Mouse (Mus musculus): ENCODE measurements around the gene Crocc.
A peak's percentile ranks its signal among the peaks of the same experiment; 100 is the strongest.

The Crocc gene

DNA sequence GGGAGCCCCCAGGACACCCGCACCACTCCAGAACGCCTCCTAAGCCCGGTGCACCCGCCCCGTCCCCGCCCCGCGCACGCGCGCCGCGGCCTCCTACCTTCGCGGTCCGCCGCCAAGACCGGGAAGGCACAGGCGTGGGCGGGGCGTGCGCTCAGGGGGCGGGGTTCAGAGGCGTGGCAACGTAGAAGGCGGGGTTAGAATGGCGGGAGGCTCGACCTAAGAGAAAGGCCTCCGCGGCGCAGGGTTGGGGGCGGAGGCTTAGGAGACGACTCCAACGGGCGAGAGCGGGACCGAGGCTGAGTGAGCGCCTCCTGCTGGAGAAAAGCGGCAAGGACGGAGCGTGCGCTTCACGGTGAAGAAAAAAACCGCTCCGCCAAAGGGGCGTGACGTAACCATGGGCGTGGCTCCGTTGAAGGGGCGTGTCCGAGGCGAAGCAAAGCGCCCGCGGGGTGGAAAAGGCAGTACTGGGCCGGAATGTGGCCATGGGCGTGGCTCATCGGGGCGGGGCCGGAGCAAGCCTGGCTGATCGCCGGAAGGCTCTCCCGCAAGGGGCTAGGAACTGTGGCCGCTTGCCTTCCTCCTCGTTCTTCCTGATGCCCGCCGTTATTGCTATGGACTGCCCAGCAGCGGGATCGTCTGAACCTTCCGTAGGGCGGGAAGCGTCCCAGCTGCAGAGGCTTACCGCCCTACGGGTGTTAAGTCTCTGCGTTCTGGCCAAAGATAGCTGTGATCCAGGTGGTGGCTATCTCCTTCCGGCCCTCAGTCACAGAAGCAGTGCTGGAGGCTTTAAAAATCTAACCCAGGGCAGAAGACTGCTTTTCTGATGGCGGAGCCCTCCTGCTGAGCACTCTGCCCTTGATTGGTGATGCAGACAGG, at the start of gene Crocc:
Crocc (minus strand) TSS at position 125 of the 876 bp plus-strand sequence.
- peak; percentile 99 for DNase-seq (ENCODE audit: low spot score)

DNA sequence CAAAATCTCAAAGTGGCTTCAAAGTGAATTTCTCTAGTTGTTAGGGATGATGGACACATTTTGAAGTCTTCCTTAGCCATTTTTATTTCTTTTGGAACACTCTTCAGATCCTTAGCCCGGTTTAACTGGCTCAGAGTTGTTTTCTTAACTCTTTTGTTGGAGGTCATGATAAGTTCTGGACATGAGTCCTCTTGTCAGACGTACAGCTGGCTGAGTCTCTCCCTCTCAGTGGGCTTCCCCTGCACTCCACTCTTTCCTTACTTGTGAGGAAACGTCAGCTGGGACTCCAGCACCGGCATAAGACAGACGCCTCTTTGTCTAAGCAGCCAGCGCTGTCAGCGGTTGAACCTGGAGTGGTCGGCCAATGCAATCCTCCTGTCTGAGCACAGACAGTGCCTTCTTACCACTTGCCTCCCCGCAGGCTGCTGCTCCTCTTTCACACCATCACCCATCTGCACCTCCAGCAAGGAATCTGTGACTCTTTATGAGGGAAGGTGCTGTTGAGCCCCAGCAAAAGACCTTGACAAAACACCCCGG, 47.9 kb upstream of the Crocc start:
- no peak for DNase-seq (ENCODE audit: low spot score)

DNA sequence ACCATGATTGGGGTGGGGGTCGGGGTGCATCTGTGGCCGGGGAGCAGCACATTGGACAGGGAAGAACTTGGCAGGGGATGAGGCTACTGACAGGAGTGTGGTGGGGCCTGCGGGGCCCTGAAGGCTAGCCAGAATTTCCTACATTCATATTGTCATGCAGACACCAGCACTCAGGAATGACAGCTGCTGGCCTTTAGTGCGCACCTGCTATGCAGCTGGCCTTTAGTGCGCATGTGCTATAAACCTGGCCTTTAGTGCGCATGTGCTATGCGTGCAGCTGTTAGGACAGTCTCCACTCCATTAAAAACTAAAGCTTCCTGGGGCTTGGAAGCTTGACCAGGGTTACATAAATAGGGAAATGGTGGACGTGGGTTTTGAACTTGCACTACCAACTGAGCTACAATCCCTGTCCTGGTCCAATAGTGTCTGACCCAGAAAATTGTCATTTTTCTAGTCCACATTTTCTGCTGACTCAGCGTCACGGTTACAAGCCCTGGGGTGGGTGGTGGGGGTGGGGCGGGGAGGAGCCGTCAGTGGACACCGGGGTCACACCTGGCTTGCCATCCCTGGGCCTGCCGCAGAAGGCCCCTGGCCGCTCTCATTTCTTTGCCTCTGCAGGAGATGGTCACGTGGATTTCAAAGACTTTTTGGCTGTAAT, 46.3 kb upstream of the Crocc start:
- DNase-seq (ENCODE audit: low spot score), result no peak

DNA sequence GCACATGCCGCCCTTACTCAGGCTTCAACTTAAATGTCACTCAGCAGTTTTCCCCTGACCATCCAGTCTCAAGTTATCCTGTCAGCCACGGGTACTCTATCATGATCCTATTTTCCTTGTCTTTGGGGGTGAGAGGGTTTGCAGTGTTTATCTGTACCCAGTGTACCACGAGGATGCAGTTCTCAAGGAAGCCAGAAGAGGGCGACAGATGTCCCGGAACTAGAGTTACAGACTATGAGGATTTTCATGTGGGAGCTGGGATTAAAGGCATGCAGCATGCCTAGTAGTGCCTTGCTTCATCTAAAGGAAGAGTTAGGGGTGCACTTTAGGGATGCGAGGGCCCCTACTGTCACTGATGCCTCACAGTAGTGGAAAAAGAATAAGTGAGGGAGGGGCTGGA, 41.5 kb upstream of the Crocc start:
- DNase-seq (ENCODE audit: low spot score), result no peak

DNA sequence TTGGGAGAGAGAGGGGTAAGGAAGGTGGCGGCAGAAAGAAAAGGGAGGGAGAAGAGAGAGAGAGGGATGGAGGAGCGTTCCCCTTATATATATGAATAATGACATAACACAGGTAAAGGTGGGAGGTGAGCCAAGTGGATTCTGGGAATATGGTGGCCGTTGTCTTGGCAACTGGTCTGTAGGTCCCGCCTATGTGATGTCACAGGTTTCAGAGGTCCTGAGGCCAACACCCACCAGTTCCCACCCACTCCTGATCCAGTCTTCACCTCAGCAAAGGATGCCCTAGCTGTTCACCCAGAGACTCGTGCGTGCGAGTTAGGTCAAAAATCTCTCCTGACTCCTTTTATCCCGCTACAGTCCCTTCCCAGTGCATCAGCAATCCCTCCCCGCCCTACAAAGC, 40.9 kb upstream of the Crocc start:
- DNase-seq (ENCODE audit: low spot score), result no peak

DNA sequence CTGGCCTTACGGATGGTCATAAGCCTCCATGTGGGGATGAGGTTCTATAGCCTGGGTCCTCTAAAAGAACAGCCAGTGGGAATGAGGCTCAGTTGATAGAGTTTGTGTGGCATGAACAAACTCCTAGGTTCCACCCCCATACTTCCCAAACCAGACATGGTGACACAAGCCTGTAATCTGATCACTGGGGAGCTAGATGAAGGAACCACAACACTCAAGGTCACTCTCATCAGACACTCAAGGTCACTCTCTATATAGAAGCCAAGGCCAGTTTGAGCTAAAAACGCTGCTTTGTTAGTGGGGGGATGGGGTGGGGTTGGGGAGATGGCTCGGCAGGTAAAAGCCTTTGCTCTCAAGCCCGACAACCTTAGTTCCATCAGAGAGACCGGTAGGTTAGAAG, 39.6 kb upstream of the Crocc start:
- no peak for DNase-seq (ENCODE audit: low spot score)

DNA sequence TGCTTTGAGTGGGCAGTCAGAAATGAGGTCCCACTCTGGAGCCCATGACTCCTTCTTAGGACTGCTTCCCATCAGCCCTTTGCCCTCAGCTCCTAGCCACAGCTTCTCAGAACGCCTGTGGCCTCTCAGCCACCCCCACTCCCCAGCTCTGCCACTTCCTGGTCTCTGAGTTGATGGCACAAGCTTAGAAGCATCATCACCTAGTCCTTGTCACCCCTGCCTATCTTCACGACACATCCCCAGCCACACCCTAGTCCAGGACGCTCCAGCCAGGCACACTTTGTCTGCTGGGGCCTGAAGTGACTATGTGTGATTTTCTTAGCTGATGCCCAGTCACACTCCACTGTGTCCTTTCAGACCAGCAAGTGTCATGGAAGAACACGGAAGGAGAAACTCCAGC, 38.6 kb upstream of the Crocc start:
- DNase-seq (ENCODE audit: low spot score), result no peak

DNA sequence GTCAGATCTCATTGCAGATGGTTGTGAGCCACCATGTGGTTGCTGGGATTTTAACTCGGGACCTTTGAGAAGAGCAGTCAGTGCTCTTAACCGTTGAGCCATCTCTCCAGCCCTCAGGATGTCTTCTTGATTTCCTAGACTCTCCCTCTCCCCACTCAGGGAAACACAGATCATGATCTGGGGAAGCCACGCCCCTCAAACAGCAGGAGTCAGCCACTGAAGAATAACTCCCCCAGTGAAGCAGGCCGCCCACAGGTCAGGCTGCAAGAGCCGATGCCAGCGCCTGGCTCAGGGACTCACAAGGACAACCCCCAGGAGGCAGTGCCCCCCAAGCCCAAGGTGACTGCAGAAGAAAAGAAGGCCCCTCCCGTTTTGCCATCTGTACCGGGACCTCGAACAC, 36.4 kb upstream of the Crocc start:
- no peak for DNase-seq (ENCODE audit: low spot score)

DNA sequence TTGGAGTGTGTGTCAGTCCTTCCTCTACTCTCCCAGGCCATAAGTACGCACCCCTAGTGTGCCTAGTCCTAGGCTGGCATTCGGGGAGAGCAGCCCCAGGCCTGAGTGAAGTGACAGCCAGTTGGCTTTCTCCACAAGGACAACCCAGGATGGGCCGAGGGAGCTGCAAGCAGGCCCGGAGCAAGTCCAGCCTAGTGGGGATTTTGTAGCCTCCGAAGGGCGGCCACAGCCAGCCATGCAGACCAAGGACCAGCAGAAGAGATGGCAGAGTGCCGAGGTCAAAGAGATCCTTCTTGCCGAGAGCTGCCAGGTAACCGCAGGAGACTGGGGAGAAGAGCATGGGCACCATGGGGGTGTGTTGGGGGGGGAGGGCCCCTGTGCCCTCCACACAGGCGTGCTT, 34.7 kb upstream of the Crocc start:
- DNase-seq (ENCODE audit: low spot score), result no peak

DNA sequence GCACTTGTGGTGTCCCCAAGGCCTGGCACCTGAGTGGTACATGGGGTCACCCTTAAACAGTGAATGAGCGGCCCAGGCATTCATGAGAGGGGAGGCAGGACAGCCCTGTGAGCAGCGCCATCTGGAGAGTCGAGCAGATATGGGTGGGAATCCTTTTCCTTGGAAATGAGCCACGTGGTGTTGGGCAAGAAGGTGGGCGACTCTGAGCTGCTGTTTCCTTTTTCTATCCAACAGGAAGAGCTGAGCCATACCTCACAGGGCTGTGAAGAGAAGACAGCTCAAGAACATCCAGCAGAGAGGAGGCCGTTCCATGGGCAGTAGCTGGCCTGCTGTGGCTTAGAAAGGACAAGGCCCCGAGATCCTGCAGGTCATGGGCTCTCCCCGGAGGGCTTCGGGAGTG, 28.4 kb upstream of the Crocc start:
- no peak for DNase-seq (ENCODE audit: low spot score)

DNA sequence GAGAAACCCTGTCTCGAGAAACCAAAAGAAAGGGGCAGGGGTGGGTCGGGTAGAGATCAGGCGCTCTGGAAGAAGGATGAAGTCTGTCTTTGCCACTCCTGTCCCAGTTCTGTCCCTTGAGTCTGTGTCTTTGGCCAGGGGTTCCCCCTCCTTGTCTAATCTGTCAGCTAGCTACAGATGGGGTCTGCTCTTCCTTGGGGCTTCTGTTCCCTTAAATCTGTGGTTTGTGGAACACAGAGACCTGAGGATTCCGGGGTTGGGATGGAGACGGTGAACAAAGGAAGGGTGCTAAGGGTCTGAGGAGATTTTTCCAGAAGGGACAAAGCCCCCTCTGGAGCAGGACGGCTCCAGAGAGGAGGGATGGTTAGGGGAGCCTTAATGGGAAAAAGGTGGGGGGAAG, 27.7 kb upstream of the Crocc start, which contains the start of gene Spata21:
Spata21 (plus strand) TSS at position 301 of the 400 bp plus-strand sequence.
- DNase-seq (ENCODE audit: low spot score), result no peak

DNA sequence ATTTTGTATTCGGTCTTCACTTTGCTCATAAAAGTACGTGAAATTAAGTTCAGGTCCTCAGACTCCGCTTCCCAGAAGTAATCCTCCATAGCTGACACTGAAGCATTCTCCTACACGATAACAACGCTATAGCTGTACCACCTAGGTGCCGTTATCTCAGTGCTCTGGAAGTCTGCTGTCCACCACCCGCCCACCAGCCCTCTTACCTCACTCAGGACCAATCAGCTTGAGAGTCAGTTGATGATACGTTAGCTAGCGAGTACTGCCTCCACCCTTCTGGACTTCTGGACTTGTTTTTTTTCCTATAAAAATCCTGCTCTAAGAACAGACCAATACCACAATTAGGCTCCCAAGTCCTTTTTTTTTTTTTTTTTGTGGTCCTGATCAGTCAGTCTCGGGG, 26.5 kb upstream of the Crocc start:
- DNase-seq (ENCODE audit: low spot score), result no peak

DNA sequence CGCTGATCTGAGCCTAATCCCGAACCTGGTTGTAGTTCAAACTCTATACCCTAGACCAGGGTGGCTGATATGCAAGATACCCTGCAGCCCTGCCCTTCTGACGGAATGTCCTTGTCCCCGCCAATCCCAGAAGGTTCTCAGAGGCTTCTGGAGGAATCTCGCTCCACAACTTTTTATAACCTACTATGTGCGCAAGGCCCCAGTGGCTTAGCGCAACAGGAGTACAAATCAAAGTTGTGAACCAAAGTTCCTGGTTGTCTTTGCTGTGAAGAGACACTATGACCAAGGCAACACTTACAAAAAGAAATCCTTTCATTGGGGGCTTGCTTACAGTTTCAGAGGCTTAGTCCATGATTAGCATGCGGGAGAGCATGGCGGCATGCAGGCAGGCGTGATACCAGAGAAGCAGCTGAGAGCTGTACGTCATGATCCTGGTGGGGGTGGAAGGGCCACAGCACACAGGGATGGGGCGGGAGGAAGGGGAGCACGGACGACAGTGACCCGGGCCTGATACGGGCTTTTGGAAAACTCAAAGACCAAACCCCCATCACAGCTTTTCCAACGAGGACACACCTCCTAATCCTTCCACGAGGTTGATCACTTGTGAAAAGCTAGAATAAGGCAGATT, 18.3 kb upstream of the Crocc start:
- no peak for DNase-seq (ENCODE audit: low spot score)

DNA sequence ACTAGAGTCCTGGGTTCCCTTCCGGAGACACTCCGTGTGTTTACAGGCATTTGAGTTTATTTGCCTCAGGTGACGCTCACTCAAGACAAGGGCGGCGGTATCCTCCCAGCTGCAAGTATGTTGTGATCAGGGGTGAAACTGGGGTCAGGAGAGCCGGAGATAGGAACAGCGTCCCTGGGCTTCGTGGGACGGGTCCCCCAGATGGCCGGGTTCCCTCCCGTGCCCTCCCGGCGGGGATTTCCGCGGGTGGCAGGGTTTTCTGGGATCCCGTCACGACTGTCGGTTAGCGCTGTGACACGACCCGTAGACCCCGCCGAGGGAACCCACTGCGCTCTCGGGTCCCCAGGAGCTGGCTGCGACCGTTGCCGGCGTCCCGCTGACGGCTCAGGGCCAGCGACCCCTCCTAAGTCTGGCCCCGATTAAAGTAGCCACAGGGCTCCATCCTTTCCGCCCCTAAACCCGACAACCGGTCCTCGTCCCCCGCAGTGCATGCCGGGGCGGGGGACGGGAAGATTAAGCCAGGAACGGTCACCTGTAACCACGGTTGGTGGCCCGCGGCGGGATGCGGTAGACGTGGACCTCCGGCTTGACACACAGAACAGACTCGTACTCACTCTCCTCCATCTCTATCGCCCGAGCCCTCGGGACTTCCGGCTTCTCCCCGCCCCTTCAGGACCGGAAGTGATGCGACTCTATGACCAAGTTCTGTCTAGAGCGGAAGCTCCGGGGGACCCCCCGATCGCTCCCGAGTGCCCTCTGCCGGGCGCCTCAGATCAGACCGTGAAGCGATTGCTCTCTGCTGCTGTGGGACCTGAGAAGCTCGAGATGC, 17.5 kb upstream of the Crocc start, which contains the start of gene Necap2:
Necap2 (minus strand) TSS at position 677 of the 829 bp plus-strand sequence.
- peak; percentile 79 for DNase-seq (ENCODE audit: low spot score)

DNA sequence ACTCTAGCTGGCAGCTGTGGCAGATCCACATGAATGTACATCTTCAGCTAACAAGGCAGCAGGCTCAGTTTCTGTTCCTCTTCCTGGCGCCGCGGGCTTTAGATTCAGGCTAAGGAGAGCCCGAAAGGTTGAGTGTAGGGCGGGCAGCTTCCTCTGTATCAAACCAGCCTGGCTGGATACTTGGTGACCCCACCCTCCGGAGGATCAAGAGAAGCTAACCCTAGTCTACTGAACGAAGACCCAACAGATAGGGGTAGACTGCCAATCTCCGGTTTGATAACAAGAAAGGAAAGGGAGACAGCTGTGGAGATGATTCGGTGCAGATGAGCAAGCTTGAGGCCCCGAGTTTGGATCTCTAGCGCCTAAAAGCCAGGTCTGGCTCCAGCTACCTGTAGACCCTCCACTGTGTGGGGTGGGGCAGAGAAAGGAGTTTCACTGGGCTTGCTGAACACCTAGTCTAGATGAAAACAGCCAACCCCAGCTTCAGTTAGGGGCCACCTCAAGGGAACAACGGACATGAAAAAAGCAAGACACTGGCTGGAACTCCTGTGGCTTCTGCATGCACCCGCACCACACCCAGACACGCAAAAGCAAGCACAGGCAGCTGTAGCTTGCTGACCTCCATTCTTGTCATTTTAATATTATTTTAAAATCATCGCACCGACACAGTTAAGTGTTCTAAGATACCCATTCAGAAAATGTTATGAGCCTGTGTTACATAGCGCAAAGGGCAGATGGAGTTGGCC, 16.6 kb upstream of the Crocc start:
- DNase-seq (ENCODE audit: low spot score), result no peak

DNA sequence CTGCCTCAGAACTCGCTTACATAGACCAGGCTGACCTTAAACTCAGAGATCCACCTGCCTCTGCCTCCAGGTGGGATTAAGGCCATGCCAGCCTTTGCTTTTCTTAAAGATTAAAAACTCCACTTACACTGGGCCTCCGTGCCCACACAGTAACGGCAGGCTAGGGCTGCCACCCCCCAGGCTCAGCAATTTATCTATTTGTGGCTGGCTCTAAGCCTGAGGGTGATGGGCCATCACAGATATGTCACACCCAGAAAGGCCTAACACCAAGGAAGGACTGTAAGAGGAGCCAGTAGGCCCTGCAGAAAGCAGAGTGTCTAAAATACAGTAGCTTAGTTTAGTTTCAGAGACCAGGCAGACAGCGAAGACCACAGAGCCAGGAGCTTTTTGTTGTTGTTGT, 13.8 kb upstream of the Crocc start:
- DNase-seq (ENCODE audit: low spot score), result no peak

DNA sequence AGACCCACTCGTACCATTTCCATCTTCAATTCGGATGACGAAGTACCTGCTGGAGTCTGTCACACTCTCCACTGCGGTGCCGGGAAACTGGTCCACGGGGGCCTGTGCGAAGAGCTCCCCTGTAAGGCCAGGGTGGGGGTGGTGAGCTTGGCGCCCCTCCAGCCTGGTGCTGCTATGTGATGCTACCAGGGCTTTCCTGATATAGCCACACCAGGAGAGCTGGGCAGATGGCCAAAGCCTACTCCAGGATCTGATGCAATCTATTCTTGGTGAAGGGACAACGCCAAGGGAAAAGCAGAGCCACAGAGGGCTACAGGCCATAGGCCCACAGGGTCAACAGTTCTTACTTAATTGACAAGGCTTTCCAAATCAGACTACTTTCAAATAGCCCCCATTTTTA, 13.3 kb upstream of the Crocc start:
- no peak for DNase-seq (ENCODE audit: low spot score)

DNA sequence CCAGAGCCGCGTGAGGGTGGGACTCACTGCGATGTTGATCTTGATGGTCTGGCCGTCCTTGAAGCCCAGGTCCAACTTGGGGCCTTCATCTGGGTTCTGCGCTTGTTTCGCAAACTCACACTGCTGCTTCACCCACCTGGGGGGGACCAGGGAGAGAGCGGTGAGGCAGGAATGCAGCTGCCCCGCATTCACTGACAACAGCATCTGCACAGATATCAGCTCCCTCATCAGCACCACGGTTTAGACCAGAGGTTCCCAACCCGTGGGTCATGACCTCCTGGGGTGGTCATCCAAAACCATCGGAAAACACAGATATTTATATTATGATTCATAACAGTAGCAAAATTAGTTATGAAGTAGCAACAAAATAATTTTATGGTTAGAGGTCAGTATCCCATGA, 12.2 kb upstream of the Crocc start:
- DNase-seq (ENCODE audit: low spot score), result no peak

DNA sequence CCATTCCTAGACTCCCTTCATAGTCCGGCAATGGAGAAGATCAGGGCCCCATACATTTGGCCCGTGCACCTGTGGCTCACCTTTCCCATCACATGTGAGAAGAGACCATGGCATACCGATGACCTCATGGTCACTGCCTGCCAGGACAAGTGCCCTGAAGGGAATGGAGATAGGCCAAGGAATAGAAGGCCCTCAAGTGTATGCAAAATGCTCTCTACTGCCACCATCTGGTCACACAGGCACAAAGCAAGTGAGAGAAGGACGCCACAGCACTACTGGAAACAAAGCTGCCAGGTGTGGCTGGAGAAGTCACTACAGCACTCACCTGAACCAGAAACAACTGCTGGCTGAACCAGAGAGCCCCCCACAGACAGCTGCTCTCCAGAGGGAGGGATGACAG, 9.4 kb upstream of the Crocc start:
- DNase-seq (ENCODE audit: low spot score), result no peak

DNA sequence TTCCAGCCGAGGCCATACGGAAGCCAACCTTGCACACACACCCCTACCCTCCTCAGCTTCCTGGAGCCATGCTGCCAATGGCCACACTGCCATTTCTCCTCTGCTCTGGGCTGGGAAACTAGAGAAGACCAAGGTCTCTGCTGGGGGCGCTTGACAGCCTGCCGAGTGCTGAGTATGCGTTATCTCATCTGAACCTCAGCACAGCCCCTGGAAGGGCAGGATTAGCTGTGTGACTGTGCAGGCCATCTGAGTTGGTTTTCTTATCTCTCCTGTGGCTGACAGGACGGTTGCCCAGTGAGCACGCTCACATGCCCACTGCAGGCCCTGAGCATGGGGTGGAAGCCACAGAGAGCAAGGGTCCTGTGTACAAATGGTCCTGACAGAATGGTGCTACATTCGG, 8.3 kb upstream of the Crocc start:
- DNase-seq (ENCODE audit: low spot score), result no peak

DNA sequence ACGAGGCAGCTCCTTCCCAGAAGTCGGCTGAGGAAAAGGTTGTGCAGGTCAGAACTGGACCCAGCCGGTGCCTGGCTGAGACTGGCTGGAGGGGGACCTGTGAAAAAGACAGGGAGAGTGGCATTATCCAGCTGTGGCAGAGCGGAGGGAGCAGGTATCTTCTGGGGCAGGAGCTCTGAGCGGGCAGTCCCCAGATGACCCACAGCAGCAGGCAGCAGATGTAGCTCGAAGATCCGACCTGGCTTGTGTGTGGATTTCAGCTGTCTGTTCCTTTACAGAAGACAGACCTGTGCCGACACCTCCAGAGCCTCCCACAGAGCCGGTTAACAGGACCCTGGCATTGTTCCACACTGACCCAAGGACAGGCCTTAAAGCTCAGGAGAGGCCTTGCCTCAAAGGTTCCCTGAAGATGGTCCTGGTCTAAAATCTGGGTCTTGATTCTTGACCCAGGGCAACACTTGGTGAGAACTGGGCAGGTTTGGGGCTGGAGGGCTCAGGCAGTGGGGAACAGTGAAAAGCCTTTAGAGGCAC, 7.2 kb upstream of the Crocc start:
- DNase-seq (ENCODE audit: low spot score), result no peak
